Mouse (Mus musculus) midbrain, embryonic 16.5 days (tissue): ENCODE results near the gene Zfp146. TPM values are rescaled to one million over a fixed set of nuclear protein-coding genes. Genes with fewer than 3 reads are reported as not detected.
A peak's percentile ranks its signal among the peaks of the same experiment; 100 is the strongest.

Source experiments
- ATAC-seq: fragments of 200-750 bp; cut with Nextera tagmentation; 2 replicates; pipeline ENCODE4 v1.8.0; 2017; ENCODE audit warnings: moderate TSS enrichment
- H3K27ac ChIP-seq: fragments of 300-500 bp; sonication (generic); 2 replicates; pipeline ENCODE4 v1.5.1; 2014; ENCODE audit warnings: mild to moderate bottlenecking, low read length, mixed read lengths
- H3K27me3 ChIP-seq: fragments of 300-500 bp; sonication (generic); 2 replicates; pipeline ENCODE4 v1.6.1; 2014; ENCODE audit warnings: low read depth, low read length, mixed read lengths; ENCODE audit not compliant: control insufficient read depth, insufficient read depth
- H3K36me3 ChIP-seq: fragments of 300-500 bp; sonication (generic); 2 replicates; pipeline ENCODE4 v1.6.1; 2014; ENCODE audit warnings: mild to moderate bottlenecking, low read length, moderate library complexity, mixed read lengths; ENCODE audit not compliant: control insufficient read depth, insufficient read depth
- H3K4me1 ChIP-seq: fragments of 300-500 bp; sonication (generic); 2 replicates; pipeline ENCODE4 v1.6.1; 2014; ENCODE audit warnings: mild to moderate bottlenecking, low read length, mixed read lengths; ENCODE audit not compliant: control insufficient read depth, insufficient read depth
- H3K4me2 ChIP-seq: fragments of 300-500 bp; sonication (generic); 2 replicates; pipeline ENCODE4 v1.6.1; 2014; ENCODE audit warnings: mild to moderate bottlenecking, low read length, mixed read lengths
- H3K4me3 ChIP-seq: fragments of 300-500 bp; sonication (generic); 2 replicates; pipeline ENCODE4 v1.5.1; 2014; ENCODE audit warnings: low read depth, mild to moderate bottlenecking, low read length, moderate library complexity, mixed read lengths
- H3K9ac ChIP-seq: fragments of 300-500 bp; sonication (generic); 2 replicates; pipeline ENCODE4 v1.6.1; 2014; ENCODE audit warnings: low read depth, low read length, mixed read lengths
- H3K9me3 ChIP-seq: fragments of 300-500 bp; sonication (generic); replicated peaks from 2 replicates; pipeline ENCODE4 v1.6.1; 2014; ENCODE audit warnings: mild to moderate bottlenecking, low read length, mixed read lengths; ENCODE audit not compliant: control insufficient read depth, poor library complexity, severe bottlenecking
- WGBS: fragments of 180-500 bp; shearing (Covaris S2); extraction: QIAGEN DNeasy Blood & Tissue Kit; methylation state at CpG from one replicate; pipeline ENCODE4 v1.1.7; 2014; 5-methylcytosine and 5-hydroxymethylcytosine counted together
- polyA plus RNA-seq: library from polyadenylated mRNA; unstranded; fragments of >200 nt; fragmentation: Nextera tagmentation; extraction: Ambion mirVana; gene quantifications from 2 replicates; pipeline ENCODE4 v1.2.1, GENCODE M21; 2015

Zfp146 gene
- polyA plus RNA-seq, 1 experiment from 2014 or later: 10.8 TPM

GRCm38 (mm10) chr7:30163113-30163512 is 6.4 kb downstream of the Zfp146 start:
- H3K9me3 ChIP-seq: peaks cover 30% of the 10 kb centered on the region; the same call in 1 of the 2 replicates
- ATAC-seq: no peak

GRCm38 (mm10) chr7:30155507-30155906 is 14.0 kb downstream of the Zfp146 start:
- no peak for ATAC-seq
- Histone ChIP-seq H3K9me3 (peaks cover 48% of the 10 kb centered on the region), H3K4me1 (no peaks in the 10 kb centered on the region), H3K4me2 (no peak overlapping the region), H3K4me3 (no peak overlapping the region), H3K27me3 (no peaks in the 10 kb centered on the region), H3K9ac (no peak overlapping the region), H3K36me3 (peaks cover 61% of the 10 kb centered on the region), H3K27ac (no peak overlapping the region)
- WGBS: 95% methylated on average over 3 of the region's 3 CpGs

More at GRCm38 (mm10) chr7:30163113-30163512, 6.4 kb downstream of the Zfp146 start:
- H3K9ac ChIP-seq: no peak overlapping the region
- peaks cover 11% of the 10 kb centered on the region for H3K4me1 ChIP-seq
- H3K36me3 ChIP-seq: peaks cover 61% of the 10 kb centered on the region
- 94% methylated on average over 5 of the region's 5 CpGs for WGBS
- no peak overlapping the region for H3K4me3 ChIP-seq
- H3K4me2 ChIP-seq: no peak overlapping the region
- no peak overlapping the region for H3K27ac ChIP-seq
- no peaks in the 10 kb centered on the region for H3K27me3 ChIP-seq

GRCm38 (mm10) chr7:30154040-30154439 is 15.5 kb downstream of the Zfp146 start:
- H3K27me3 ChIP-seq: no peaks in the 10 kb centered on the region
- H3K4me2 ChIP-seq: no peak overlapping the region
- no peak overlapping the region for H3K27ac ChIP-seq
- WGBS: 97% methylated on average over 1 of the region's 1 CpGs
- no peaks in the 10 kb centered on the region for H3K4me1 ChIP-seq
- no peak overlapping the region for H3K9ac ChIP-seq
- H3K36me3 ChIP-seq: peaks cover 53% of the 10 kb centered on the region
- H3K4me3 ChIP-seq: no peak overlapping the region
- peaks cover 48% of the 10 kb centered on the region for H3K9me3 ChIP-seq
- no peak for ATAC-seq

- Histone ChIP-seq H3K4me2 (no peak overlapping the region), H3K4me1 (peaks cover 4% of the 10 kb centered on the region; the same call in 1 of the 2 replicates), H3K4me3 (no peak overlapping the region), H3K27ac (no peak overlapping the region), H3K27me3 (no peaks in the 10 kb centered on the region), H3K9me3 (peaks cover 24% of the 10 kb centered on the region), H3K36me3 (peaks cover 12% of the 10 kb centered on the region), H3K9ac (no peak overlapping the region)
- whole genome bisulfite sequencing: 97% methylated on average over 5 of the region's 5 CpGs
- ATAC-seq: no peak
These were observed 22.5 kb downstream of the Zfp146 start for GRCm38 (mm10) chr7:30147011-30147410.

GRCm38 (mm10) chr7:30143555-30144209 is 25.9 kb downstream of the Zfp146 start:
- peak; percentile 96 for ATAC-seq
- Histone ChIP-seq H3K4me2 (peak overlapping the region; percentile 52), H3K27ac (peak overlapping the region; percentile 84), H3K36me3 (peaks cover under 1% of the 10 kb centered on the region), H3K9me3 (peaks cover 5% of the 10 kb centered on the region; the same call in 1 of the 2 replicates), H3K4me3 (peak overlapping the region; percentile 58), H3K9ac (peak overlapping the region; percentile 69), H3K27me3 (no peaks in the 10 kb centered on the region), H3K4me1 (peaks cover 4% of the 10 kb centered on the region; the same call in 1 of the 2 replicates)
- 1% methylated on average over 35 of the region's 35 CpGs for WGBS

GRCm38 (mm10) chr7:30143170-30143554 is 26.4 kb downstream of the Zfp146 start:
- Histone ChIP-seq H3K27me3 (no peaks in the 10 kb centered on the region), H3K4me2 (peak overlapping the region; percentile 52), H3K36me3 (peaks cover 4% of the 10 kb centered on the region), H3K4me1 (peaks cover 4% of the 10 kb centered on the region; the same call in 1 of the 2 replicates), H3K4me3 (peak overlapping the region; percentile 58), H3K9ac (peak overlapping the region; percentile 61), H3K27ac (peak overlapping the region; percentile 84), H3K9me3 (peaks cover 2% of the 10 kb centered on the region; the same call in 1 of the 2 replicates)
- WGBS: 17% methylated on average over 8 of the region's 8 CpGs
- peak; percentile 71 for ATAC-seq

GRCm38 (mm10) chr7:30136826-30137225 is 32.7 kb downstream of the Zfp146 start:
- H3K4me2 ChIP-seq: no peak overlapping the region
- no peaks in the 10 kb centered on the region for H3K27me3 ChIP-seq
- H3K9ac ChIP-seq: no peak overlapping the region
- H3K36me3 ChIP-seq: peaks cover 50% of the 10 kb centered on the region
- H3K9me3 ChIP-seq: no peaks in the 10 kb centered on the region
- no peaks in the 10 kb centered on the region for H3K4me1 ChIP-seq
- 95% methylated on average over 10 of the region's 10 CpGs for WGBS
- ATAC-seq: no peak
- H3K4me3 ChIP-seq: no peak overlapping the region
- H3K27ac ChIP-seq: no peak overlapping the region

GRCm38 (mm10) chr7:30132396-30132795 is 37.2 kb downstream of the Zfp146 start:
- peaks cover 65% of the 10 kb centered on the region for H3K36me3 ChIP-seq
- 94% methylated on average over 4 of the region's 4 CpGs for whole genome bisulfite sequencing
- H3K4me1 ChIP-seq: no peaks in the 10 kb centered on the region
- H3K4me3 ChIP-seq: no peak overlapping the region
- no peak overlapping the region for H3K4me2 ChIP-seq
- no peaks in the 10 kb centered on the region for H3K9me3 ChIP-seq
- no peak overlapping the region for H3K9ac ChIP-seq
- no peak for ATAC-seq
- H3K27me3 ChIP-seq: no peaks in the 10 kb centered on the region
- no peak overlapping the region for H3K27ac ChIP-seq

GRCm38 (mm10) chr7:30129900-30130299 is 39.6 kb downstream of the Zfp146 start:
- Histone ChIP-seq H3K9ac (no peak overlapping the region), H3K36me3 (peaks cover 56% of the 10 kb centered on the region), H3K9me3 (no peaks in the 10 kb centered on the region), H3K4me1 (no peaks in the 10 kb centered on the region), H3K27me3 (no peaks in the 10 kb centered on the region), H3K4me3 (no peak overlapping the region), H3K27ac (no peak overlapping the region), H3K4me2 (no peak overlapping the region)
- no peak for ATAC-seq
- 94% methylated on average over 8 of the region's 8 CpGs for WGBS
